Mouse (Mus musculus): Measurements from ENCODE around the gene Spryd4.

DNA sequence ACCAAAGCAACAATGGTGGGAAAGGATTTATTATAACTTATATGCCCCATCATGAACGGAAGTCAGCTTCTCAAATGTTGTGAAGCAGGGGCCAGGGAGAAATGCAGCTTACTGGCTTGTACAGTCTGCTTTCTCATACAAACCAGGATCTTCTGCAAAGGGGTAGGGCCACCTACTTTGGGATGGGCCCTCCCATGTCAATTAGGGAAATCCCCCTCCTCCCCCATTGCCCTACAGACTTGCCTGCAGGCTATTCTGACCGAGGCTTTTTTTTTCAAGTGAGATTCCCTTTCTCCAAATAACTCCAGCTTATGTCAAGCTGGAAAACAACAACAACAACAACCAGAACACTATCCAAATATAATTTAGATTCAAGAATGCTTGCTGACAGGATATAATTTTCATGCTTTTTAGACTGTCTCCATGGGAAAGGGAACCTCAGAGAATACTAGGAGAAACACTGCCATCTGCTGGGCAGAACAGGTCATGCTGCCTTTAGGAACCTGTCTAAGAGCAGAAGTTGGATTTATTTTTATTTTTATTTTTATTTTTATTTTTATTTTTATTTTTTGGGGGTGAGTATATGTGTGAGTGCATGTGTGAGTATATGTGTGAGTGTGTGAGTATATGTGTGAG lies 23.2 kb downstream of the Spryd4 start:
- peak; percentile 47 for TF ChIP-seq CTCF (IDR thresholded peaks at IDR 0.05; ENCODE audit: insufficient read depth, low read length)
- TF ChIP-seq POLR2A (IDR thresholded peaks at IDR 0.05; ENCODE audit: borderline replicate concordance, extremely low read depth, low read depth, low read length) = no peak

Data from lung, adult 2 months (tissue).